In the genomic region with DNA sequence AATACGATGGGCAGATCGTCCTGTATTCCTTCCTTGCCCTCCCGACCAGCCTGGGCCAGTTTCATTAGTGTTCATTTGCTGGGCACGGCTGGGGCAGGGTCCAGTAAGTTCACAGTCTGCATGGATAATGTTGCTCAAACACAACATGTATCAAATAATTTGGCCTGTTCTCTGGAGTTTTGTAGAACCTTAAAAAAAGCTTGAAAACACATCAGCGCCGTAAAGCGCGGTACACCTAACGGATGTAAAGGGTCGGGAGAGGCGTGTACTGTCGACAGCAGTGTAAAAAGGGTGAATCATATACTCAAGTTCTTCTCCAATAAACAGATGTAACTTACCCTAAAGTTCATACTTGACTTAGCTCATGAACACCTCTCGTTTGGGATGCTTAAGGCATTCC, we compare ENCODE assay signal across 7 mouse cellular contexts. TPM values are rescaled to one million over a fixed set of nuclear protein-coding genes. Genes with fewer than 3 reads are reported as not detected.
DNase-seq lines count a peak whose midpoint lies in the region; ATAC-seq and TF ChIP-seq lines count a peak whose summit lies in the region.

No protein-coding gene starts in this region.

- H3K36me3 ChIP-seq in testis, adult 2 months (ENCODE audit: control insufficient read depth, insufficient read depth, low read length) = peaks cover 2% of the 10 kb centered on the region
- H3K36me3 ChIP-seq in embryonic facial prominence, embryonic 14.5 days (ENCODE audit: control insufficient read depth, insufficient read depth, low read length) = peaks cover 37% of the 10 kb centered on the region
- H3K36me3 ChIP-seq in limb, embryonic 11.5 days (ENCODE audit: control insufficient read depth, insufficient read depth, low read length) = peaks cover 24% of the 10 kb centered on the region
- peaks cover 25% of the 10 kb centered on the region for H3K36me3 ChIP-seq in stomach, embryonic 15.5 days

- TF ChIP-seq POLR2A in testis, adult 2 months (IDR thresholded peaks at IDR 0.05; ENCODE audit: control insufficient read depth, low read depth, low read length) = no peak

- peak overlapping the region; percentile 92 for H3K4me3 ChIP-seq in testis, adult 2 months (ENCODE audit: control insufficient read depth, low read depth, low read length)
- peak overlapping the region; percentile 98 for H3K4me3 ChIP-seq in embryonic facial prominence, embryonic 14.5 days (ENCODE audit: low read depth, low read length)
- peak overlapping the region; percentile 98 for H3K4me3 ChIP-seq in limb, embryonic 11.5 days (ENCODE audit: low read depth, low read length)
- peak overlapping the region; percentile 66 for H3K4me3 ChIP-seq in stomach, embryonic 15.5 days (replicated peaks)

- H3K4me1 ChIP-seq in testis, adult 2 months (ENCODE audit: control insufficient read depth, insufficient read depth, low read length) = peaks cover 13% of the 10 kb centered on the region
- H3K4me1 ChIP-seq in embryonic facial prominence, embryonic 14.5 days (ENCODE audit: control insufficient read depth, insufficient read depth, low read length) = peaks cover 16% of the 10 kb centered on the region
- H3K4me1 ChIP-seq in limb, embryonic 11.5 days (ENCODE audit: control insufficient read depth, insufficient read depth, low read length) = peaks cover 15% of the 10 kb centered on the region; the same call in 1 of the 2 replicates
- peaks cover 32% of the 10 kb centered on the region for H3K4me1 ChIP-seq in stomach, embryonic 15.5 days

- H3K9ac ChIP-seq in embryonic facial prominence, embryonic 14.5 days (ENCODE audit: low read depth, low read length) = peak overlapping the region; percentile 97
- peak overlapping the region; percentile 97 for H3K9ac ChIP-seq in limb, embryonic 11.5 days (ENCODE audit: low read length)
- peak overlapping the region; percentile 84 for H3K9ac ChIP-seq in stomach, embryonic 15.5 days

- peak overlapping the region; percentile 80 for H3K27ac ChIP-seq in testis, adult 2 months (ENCODE audit: control insufficient read depth, insufficient read depth, low read depth, low read length)
- peak overlapping the region; percentile 88 for H3K27ac ChIP-seq in embryonic facial prominence, embryonic 14.5 days (replicated peaks; ENCODE audit: low read depth, low read length)
- peak overlapping the region; percentile 72; the same call in 1 of the 2 replicates for H3K27ac ChIP-seq in limb, embryonic 11.5 days (replicated peaks; ENCODE audit: low read depth, low read length)
- peak overlapping the region; percentile 92 for H3K27ac ChIP-seq in stomach, embryonic 15.5 days

- no peak for TF ChIP-seq CTCF in testis, adult 2 months (IDR thresholded peaks at IDR 0.05; ENCODE audit: control insufficient read depth, insufficient read depth, insufficient replicate concordance, low read depth, low read length)

- 8% methylated on average over 13 of the region's 13 CpGs for WGBS in embryonic facial prominence, embryonic 14.5 days
- WGBS in limb, embryonic 11.5 days = 13% methylated on average over 13 of the region's 13 CpGs
- 3% methylated on average over 13 of the region's 13 CpGs for WGBS in stomach, embryonic 15.5 days

- ATAC-seq in embryonic facial prominence, embryonic 14.5 days (ENCODE audit: low read depth) = no peak
- no peak for ATAC-seq in limb, embryonic 11.5 days (ENCODE audit: insufficient number of reproducible peaks, low FRiP score, low TSS enrichment, low read depth)
- no peak for ATAC-seq in stomach, embryonic 15.5 days (ENCODE audit: insufficient read depth, low FRiP score, low read depth)

- peak overlapping the region; percentile 90 for H3K4me2 ChIP-seq in embryonic facial prominence, embryonic 14.5 days (ENCODE audit: low read depth, low read length)
- peak overlapping the region; percentile 71 for H3K4me2 ChIP-seq in limb, embryonic 11.5 days (ENCODE audit: low read depth, severe bottlenecking)
- peak overlapping the region; percentile 69 for H3K4me2 ChIP-seq in stomach, embryonic 15.5 days

- H3K27me3 ChIP-seq in testis, adult 2 months (ENCODE audit: control insufficient read depth, insufficient read depth, low read length) = no peaks in the 10 kb centered on the region
- H3K27me3 ChIP-seq in embryonic facial prominence, embryonic 14.5 days (replicated peaks; ENCODE audit: control insufficient read depth, insufficient read depth, low read length) = no peaks in the 10 kb centered on the region
- H3K27me3 ChIP-seq in limb, embryonic 11.5 days (ENCODE audit: control insufficient read depth, insufficient read depth, low read length) = no peaks in the 10 kb centered on the region
- no peaks in the 10 kb centered on the region for H3K27me3 ChIP-seq in stomach, embryonic 15.5 days (replicated peaks)

- H3K9me3 ChIP-seq in embryonic facial prominence, embryonic 14.5 days (ENCODE audit: control insufficient read depth, low read length) = no peaks in the 10 kb centered on the region
- H3K9me3 ChIP-seq in limb, embryonic 11.5 days (ENCODE audit: control insufficient read depth, low read length) = no peaks in the 10 kb centered on the region
- H3K9me3 ChIP-seq in stomach, embryonic 15.5 days = no peaks in the 10 kb centered on the region

- no peak for DNase-seq in testis, postnatal 14 days (ENCODE audit: low spot score)
- DNase-seq in embryonic facial prominence, embryonic 14.5 days (ENCODE audit: low spot score) = peak; percentile 4
- no peak for DNase-seq in limb, embryonic 11.5 days (ENCODE audit: low spot score)
- DNase-seq in left cerebral cortex, adult 9 months (ENCODE audit: low spot score in 2 of 2) = no peak
- no peak for DNase-seq in frontal cortex, postnatal 36 days (ENCODE audit: low spot score in 2 of 2)

RNA-seq across cellular contexts. Expression of gene Ganab, which starts 0.7 kb away (rescaled TPM):
- 49.9 and 57.0 TPM in 2 replicates for polyA plus RNA-seq in testis, adult 2 months (2012; rRNA removed)
- polyA plus RNA-seq in embryonic facial prominence, embryonic 14.5 days (2014; fragmentation: Nextera tagmentation; extraction: Ambion mirVana) = 99.2 and 103 TPM in 2 replicates
- 111 and 122 TPM in 2 replicates for polyA plus RNA-seq in limb, embryonic 11.5 days (2014; fragmentation: Nextera tagmentation; extraction: Ambion mirVana)
- 89.3 and 103 TPM in 2 replicates for polyA plus RNA-seq in stomach, embryonic 15.5 days (2015; fragmentation: Nextera tagmentation; extraction: Ambion mirVana)

RNA-seq across cellular contexts. Expression of gene Ints5, which starts 5.8 kb away (rescaled TPM):
- 6.6 and 6.7 TPM in 2 replicates for polyA plus RNA-seq in testis, adult 2 months (2012; rRNA removed)
- 34.8 and 35.1 TPM in 2 replicates for polyA plus RNA-seq in embryonic facial prominence, embryonic 14.5 days (2014; fragmentation: Nextera tagmentation; extraction: Ambion mirVana)
- polyA plus RNA-seq in limb, embryonic 11.5 days (2014; fragmentation: Nextera tagmentation; extraction: Ambion mirVana) = 38.5 and 39.2 TPM in 2 replicates
- polyA plus RNA-seq in stomach, embryonic 15.5 days (2015; fragmentation: Nextera tagmentation; extraction: Ambion mirVana) = 36.8 and 43.6 TPM in 2 replicates

RNA-seq across cellular contexts. Expression of gene Gm49416, which starts 9.8 kb away (rescaled TPM):
- 1.1 TPM in 1 of 2 replicates, not detected in the other for polyA plus RNA-seq in testis, adult 2 months (2012; rRNA removed)
- polyA plus RNA-seq in embryonic facial prominence, embryonic 14.5 days (2014; fragmentation: Nextera tagmentation; extraction: Ambion mirVana) = not detected in 2 replicates
- polyA plus RNA-seq in limb, embryonic 11.5 days (2014; fragmentation: Nextera tagmentation; extraction: Ambion mirVana) = 0.24 TPM in 1 of 2 replicates, not detected in the other
- polyA plus RNA-seq in stomach, embryonic 15.5 days (2015; fragmentation: Nextera tagmentation; extraction: Ambion mirVana) = not detected in 2 replicates

RNA-seq across cellular contexts. Expression of gene 1810009A15Rik, which starts 9.9 kb away (rescaled TPM):
- 48.2 and 48.4 TPM in 2 replicates for polyA plus RNA-seq in testis, adult 2 months (2012; rRNA removed)
- polyA plus RNA-seq in embryonic facial prominence, embryonic 14.5 days (2014; fragmentation: Nextera tagmentation; extraction: Ambion mirVana) = 77.4 and 86.6 TPM in 2 replicates
- polyA plus RNA-seq in limb, embryonic 11.5 days (2014; fragmentation: Nextera tagmentation; extraction: Ambion mirVana) = 127 and 132 TPM in 2 replicates
- polyA plus RNA-seq in stomach, embryonic 15.5 days (2015; fragmentation: Nextera tagmentation; extraction: Ambion mirVana) = 82.3 and 82.9 TPM in 2 replicates

RNA-seq across cellular contexts. Expression of gene Gm49403, which starts 14.8 kb away (rescaled TPM):
- not detected in 2 replicates for polyA plus RNA-seq in testis, adult 2 months (2012; rRNA removed)
- polyA plus RNA-seq in embryonic facial prominence, embryonic 14.5 days (2014; fragmentation: Nextera tagmentation; extraction: Ambion mirVana) = not detected in 2 replicates
- not detected in 2 replicates for polyA plus RNA-seq in limb, embryonic 11.5 days (2014; fragmentation: Nextera tagmentation; extraction: Ambion mirVana)
- polyA plus RNA-seq in stomach, embryonic 15.5 days (2015; fragmentation: Nextera tagmentation; extraction: Ambion mirVana) = not detected in 2 replicates
